Mouse (Mus musculus): ENCODE results near the gene Snx32. TPM values are rescaled to one million over a fixed set of nuclear protein-coding genes. Genes with fewer than 3 reads are reported as not detected.

Gene Snx32
- polyA plus RNA-seq, 1 experiment: 34.1 TPM

DNA sequence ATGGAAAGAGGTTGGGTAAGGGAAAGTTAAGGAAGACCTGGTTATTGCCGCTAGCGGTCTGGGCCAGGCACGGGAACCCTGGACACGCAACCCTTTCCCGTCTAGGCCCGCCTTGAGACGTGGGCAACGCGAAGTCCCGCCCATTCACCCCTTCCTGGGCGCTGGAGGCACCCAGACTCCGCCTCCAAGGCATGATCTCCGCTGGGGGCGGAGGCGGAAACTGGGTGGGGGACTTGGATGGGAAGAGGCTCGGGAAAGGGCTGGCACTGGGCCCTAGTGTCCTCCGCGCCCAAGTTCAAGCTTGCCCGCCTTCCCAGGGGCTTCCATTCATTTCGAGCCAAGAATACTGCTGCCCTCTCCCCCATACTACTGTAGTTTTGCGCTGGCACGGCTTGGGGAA, 36.6 kb downstream of the Snx32 start, which contains the start of gene Efemp2:
TSS of gene Efemp2 (plus strand) at position 235 of the 400 bp plus-strand sequence.
- no peak within 1 kb of the TSS; the same call in 1 of the 2 replicates for H3K27ac ChIP-seq (ENCODE audit: insufficient read depth, low read depth, low read length)
- 0 out of 2 replicates have a peak, but pooled peaks cover 2% of the 10 kb centered on the region for H3K4me1 ChIP-seq (ENCODE audit: control insufficient read depth, insufficient read depth, low read length)
- H3K4me3 ChIP-seq (ENCODE audit: insufficient read depth, low read length): peak within 1 kb of the TSS; percentile 48
- TF ChIP-seq CTCF (IDR thresholded peaks at IDR 0.05; ENCODE audit: low read depth, low read length) (no peak), POLR2A (IDR thresholded peaks at IDR 0.05; ENCODE audit: borderline replicate concordance, low read depth, low read length) (no peak)

DNA sequence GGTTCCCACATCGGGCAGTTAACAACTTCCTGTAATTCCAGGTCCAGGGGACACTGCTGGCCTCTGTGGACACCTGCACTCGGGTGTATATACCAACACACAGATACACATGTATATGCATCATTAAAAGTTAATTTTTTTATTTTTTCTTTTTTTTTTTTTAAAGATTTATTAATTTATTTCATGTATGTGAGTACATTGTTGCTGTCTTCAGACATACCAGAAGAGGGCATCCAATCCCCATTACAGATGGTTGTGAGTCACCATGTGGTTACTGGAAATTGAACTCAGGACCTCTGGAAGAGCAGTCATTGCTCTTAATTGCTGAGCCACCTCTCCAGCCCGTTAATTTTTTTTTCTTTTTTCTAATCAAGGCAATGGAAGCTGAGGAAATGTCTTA, 37.5 kb downstream of the Snx32 start:
- no peak overlapping the region for H3K27ac ChIP-seq (ENCODE audit: insufficient read depth, low read depth, low read length)
- H3K4me1 ChIP-seq (ENCODE audit: control insufficient read depth, insufficient read depth, low read length): 0 out of 2 replicates have a peak, but pooled peaks cover 2% of the 10 kb centered on the region
- no peak overlapping the region for H3K4me3 ChIP-seq (ENCODE audit: insufficient read depth, low read length)
- TF ChIP-seq POLR2A (IDR thresholded peaks at IDR 0.05; ENCODE audit: borderline replicate concordance, low read depth, low read length) (no peak), CTCF (IDR thresholded peaks at IDR 0.05; ENCODE audit: low read depth, low read length) (no peak)

DNA sequence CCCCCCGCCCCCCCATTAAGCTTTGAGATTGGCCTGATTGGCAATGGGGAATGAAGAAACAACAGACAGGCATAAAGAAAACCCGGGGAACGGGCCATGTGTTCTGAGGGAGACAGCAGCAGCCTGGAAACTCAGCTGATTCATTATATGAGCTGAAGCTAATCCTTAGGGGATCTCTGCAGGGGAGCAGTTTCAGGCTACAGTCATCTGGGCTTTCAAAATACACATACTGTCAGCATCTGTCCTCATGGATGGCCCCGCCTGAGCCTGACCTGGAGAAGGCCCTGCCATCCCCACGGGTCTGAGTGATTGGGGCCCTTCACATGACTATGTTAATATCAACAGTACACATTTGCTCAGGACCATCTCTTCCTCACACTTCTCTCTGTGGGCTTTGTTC, 38.5 kb downstream of the Snx32 start:
- no peak overlapping the region for H3K27ac ChIP-seq (ENCODE audit: insufficient read depth, low read depth, low read length)
- H3K4me1 ChIP-seq (ENCODE audit: control insufficient read depth, insufficient read depth, low read length): 0 out of 2 replicates have a peak, but pooled peaks cover 2% of the 10 kb centered on the region
- no peak overlapping the region for H3K4me3 ChIP-seq (ENCODE audit: insufficient read depth, low read length)
- TF ChIP-seq POLR2A (IDR thresholded peaks at IDR 0.05; ENCODE audit: borderline replicate concordance, low read depth, low read length) (no peak), CTCF (IDR thresholded peaks at IDR 0.05; ENCODE audit: low read depth, low read length) (no peak)

DNA sequence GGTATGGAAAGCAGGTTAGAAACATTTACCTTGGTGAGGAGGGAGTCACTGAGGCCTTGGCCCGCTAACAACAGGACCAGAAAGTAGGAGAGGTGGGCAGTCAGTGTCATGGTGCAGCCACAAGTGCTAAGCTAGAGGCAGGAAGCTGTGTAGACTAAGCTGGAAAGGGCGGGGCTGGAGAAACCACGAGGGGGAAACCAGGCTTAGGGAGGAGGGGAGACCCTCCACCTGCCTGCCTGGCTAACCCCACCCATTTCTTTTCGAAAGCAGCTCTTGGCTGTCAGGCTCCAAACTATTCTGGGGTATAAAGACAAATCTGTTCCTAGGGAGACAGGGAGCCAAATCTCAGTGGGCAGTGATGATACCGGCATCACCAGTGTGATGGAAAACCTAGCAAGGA, 42.0 kb downstream of the Snx32 start, which contains the start of gene Ctsw:
TSS of gene Ctsw (minus strand) at position 134 of the 400 bp plus-strand sequence.
- TF ChIP-seq CTCF (IDR thresholded peaks at IDR 0.05; ENCODE audit: low read depth, low read length): no peak
- no peak for TF ChIP-seq POLR2A (IDR thresholded peaks at IDR 0.05; ENCODE audit: borderline replicate concordance, low read depth, low read length)
- Histone ChIP-seq H3K4me1 (ENCODE audit: control insufficient read depth, insufficient read depth, low read length) (0 out of 2 replicates have a peak, but pooled peaks cover under 1% of the 10 kb centered on the region), H3K27ac (ENCODE audit: insufficient read depth, low read depth, low read length) (no peak within 1 kb of the TSS), H3K4me3 (ENCODE audit: insufficient read depth, low read length) (no peak within 1 kb of the TSS)

DNA sequence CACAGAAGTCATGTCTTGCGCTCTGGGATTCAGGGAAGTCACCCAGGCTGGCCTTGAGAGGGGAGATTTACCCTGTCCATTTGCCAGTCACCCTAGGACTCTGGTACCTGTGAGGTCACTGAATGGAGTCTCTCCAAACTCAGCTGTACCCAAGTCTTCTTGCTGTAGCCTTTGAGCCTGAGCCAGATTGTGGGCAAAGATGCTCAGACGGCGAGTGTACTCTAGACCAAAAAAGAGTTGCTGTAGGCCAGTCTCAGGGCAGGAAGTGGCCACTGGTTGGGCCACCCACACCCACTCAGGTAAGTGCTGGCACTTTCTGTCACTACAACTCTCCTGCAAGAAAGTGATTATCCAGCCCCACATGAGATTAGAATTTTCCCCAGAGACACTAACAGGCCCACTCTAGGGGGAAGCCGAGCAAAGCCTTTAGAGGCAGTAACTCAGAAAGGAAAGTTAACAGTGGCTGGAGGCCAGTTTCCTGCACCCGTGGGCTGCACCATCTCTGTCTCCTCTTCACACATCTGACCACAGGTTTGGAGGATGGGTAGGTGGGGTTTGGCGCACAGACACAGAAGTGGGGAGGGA, 43.3 kb downstream of the Snx32 start:
- no peak overlapping the region for H3K27ac ChIP-seq (ENCODE audit: insufficient read depth, low read depth, low read length)
- no peaks in the 10 kb centered on the region for H3K4me1 ChIP-seq (ENCODE audit: control insufficient read depth, insufficient read depth, low read length)
- no peak overlapping the region for H3K4me3 ChIP-seq (ENCODE audit: insufficient read depth, low read length)
- TF ChIP-seq CTCF (IDR thresholded peaks at IDR 0.05; ENCODE audit: low read depth, low read length) (no peak), POLR2A (IDR thresholded peaks at IDR 0.05; ENCODE audit: borderline replicate concordance, low read depth, low read length) (no peak)

DNA sequence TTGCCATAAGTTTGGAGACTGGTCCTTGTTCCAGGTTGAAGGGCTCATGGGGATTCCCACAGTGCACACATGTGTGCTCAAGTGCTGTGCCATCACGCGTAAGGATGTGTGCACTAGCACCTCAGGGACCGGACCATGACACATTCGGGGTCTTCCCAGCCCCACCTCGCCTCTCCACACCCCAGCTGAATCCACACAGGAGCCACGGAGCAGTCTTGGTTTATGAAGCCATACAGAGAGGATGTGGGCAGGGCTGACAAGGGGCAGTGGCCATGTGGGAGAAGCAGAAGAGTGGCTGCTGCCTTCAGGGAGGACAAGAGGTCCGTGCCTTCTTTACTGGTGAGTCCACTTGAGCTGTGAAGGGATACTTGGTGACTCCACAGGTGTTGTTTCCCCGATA, 45.3 kb downstream of the Snx32 start:
- Histone ChIP-seq H3K4me3 (ENCODE audit: insufficient read depth, low read length) (no peak overlapping the region), H3K4me1 (ENCODE audit: control insufficient read depth, insufficient read depth, low read length) (peaks cover 6% of the 10 kb centered on the region; the same call in 1 of the 2 replicates), H3K27ac (ENCODE audit: insufficient read depth, low read depth, low read length) (no peak overlapping the region)
- TF ChIP-seq POLR2A (IDR thresholded peaks at IDR 0.05; ENCODE audit: borderline replicate concordance, low read depth, low read length) (no peak), CTCF (IDR thresholded peaks at IDR 0.05; ENCODE audit: low read depth, low read length) (no peak)

DNA sequence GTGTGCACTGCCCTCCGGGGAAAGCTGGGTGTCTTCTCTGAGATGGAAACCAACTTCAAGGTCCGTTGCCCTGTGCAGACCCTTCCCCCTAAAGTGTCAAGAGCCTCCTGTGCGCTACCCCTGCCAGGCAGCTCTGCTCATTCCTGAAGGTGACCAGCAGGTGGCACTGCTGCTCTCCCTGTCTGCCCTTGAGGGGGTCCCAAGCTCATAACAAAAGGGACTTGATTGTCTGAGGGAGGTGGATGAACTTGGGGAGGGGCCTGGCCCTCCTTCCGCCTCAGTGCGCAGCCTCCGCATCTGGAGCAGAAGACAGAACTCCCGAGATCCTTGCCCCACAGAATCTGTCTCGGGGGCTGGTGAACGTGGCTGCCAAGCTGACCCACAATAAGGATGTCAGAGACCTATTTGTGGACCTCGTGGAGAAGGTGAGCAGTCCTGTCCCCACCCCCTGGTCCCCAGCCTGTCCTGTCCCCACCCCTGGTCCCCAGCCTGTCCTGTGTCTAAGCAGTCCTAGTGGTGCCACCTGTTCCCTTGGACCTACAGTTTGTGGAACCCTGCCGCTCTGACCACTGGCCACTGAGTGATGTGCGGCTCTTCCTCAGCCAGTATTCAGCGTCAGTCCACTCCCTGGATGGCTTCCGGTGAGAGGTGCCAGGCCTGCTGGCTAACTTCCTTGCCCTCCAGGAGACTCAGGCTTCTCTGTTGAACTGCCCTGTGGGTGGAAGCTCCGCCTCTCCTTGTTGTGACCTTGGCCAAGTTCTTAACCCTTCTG, 46.4 kb downstream of the Snx32 start:
- Histone ChIP-seq H3K4me3 (ENCODE audit: insufficient read depth, low read length) (no peak overlapping the region), H3K27ac (ENCODE audit: insufficient read depth, low read depth, low read length) (no peak overlapping the region), H3K4me1 (ENCODE audit: control insufficient read depth, insufficient read depth, low read length) (peaks cover 8% of the 10 kb centered on the region)
- TF ChIP-seq POLR2A (IDR thresholded peaks at IDR 0.05; ENCODE audit: borderline replicate concordance, low read depth, low read length) (no peak), CTCF (IDR thresholded peaks at IDR 0.05; ENCODE audit: low read depth, low read length) (peak; percentile 81)

DNA sequence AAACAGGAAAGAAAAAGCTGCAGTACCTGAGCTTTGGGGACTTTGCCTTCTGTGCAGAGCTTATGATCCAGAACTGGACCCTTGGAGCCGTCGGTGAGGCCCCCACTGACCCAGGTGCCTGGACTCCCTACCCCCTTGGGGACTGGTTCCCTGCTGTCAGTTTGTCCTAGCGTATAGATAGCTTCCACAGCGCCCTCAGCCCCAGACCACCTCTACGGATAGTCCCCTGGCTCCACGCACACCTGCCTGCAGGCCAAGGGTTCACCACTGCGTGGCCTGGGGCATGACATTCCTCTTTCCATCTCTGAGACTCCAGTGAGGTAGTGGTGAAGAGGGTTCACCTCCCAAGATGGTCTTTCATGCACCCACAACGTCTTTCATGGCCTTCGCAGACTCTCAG, 47.1 kb downstream of the Snx32 start:
- TF ChIP-seq POLR2A (IDR thresholded peaks at IDR 0.05; ENCODE audit: borderline replicate concordance, low read depth, low read length) (no peak), CTCF (IDR thresholded peaks at IDR 0.05; ENCODE audit: low read depth, low read length) (no peak)
- Histone ChIP-seq H3K4me1 (ENCODE audit: control insufficient read depth, insufficient read depth, low read length) (peaks cover 8% of the 10 kb centered on the region), H3K27ac (ENCODE audit: insufficient read depth, low read depth, low read length) (no peak overlapping the region)

DNA sequence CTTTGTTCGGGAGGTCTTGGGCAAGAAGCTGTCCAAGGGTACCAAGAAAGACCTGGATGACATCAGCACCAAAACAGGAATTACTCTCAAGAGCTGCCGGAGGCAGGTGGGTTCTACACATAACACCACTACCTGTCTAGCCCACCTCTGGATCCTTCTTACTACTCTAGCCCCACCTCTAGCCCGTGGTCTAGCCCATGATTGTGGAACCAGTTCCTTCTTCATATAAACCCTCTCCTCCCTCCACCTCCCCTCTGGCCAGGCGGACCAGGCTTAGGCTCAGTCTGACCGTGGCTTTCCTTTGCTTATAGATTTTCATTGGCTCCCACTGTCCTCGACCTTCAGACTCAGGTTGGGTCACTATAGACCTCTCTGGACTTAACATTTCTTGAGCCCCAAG, 48.9 kb downstream of the Snx32 start:
- peaks cover 11% of the 10 kb centered on the region for H3K4me1 ChIP-seq (ENCODE audit: control insufficient read depth, insufficient read depth, low read length)
- H3K27ac ChIP-seq (ENCODE audit: insufficient read depth, low read depth, low read length): no peak overlapping the region
- H3K4me3 ChIP-seq (ENCODE audit: insufficient read depth, low read length): peak overlapping the region; percentile 80
- TF ChIP-seq CTCF (IDR thresholded peaks at IDR 0.05; ENCODE audit: low read depth, low read length) (no peak), POLR2A (IDR thresholded peaks at IDR 0.05; ENCODE audit: borderline replicate concordance, low read depth, low read length) (no peak)

More for the DNA sequence above, 47.1 kb downstream of the Snx32 start:
- H3K4me3 ChIP-seq (ENCODE audit: insufficient read depth, low read length): no peak overlapping the region

DNA sequence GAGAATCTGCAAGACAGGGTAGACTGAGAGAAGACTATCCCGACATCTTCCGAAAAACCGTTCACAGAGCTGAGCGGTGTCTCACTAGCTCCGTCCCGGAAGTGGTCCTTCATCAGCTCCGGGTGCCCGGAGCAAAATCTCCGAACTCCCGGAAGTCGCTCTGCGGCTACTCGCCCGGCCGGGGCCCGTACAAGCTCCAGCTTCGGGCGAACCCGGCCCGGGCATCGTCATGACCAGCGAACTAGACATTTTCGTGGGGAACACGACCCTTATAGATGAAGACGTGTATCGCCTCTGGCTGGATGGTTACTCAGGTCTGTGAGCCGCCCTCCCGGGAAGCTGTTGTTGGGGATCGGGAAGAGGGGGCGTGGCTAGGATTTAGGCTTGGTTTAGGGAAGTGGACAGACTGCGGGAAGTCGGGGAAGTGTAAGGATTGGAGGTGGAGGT, 49.9 kb downstream of the Snx32 start, which contains the start of gene Fibp:
TSS of gene Fibp (plus strand) at position 151 of the 447 bp plus-strand sequence.
- Histone ChIP-seq H3K4me3 (ENCODE audit: insufficient read depth, low read length) (peak within 1 kb of the TSS; percentile 80), H3K4me1 (ENCODE audit: control insufficient read depth, insufficient read depth, low read length) (peaks cover 14% of the 10 kb centered on the region), H3K27ac (ENCODE audit: insufficient read depth, low read depth, low read length) (peak within 1 kb of the TSS; percentile 80)
- TF ChIP-seq CTCF (IDR thresholded peaks at IDR 0.05; ENCODE audit: low read depth, low read length): no peak
- TF ChIP-seq POLR2A (IDR thresholded peaks at IDR 0.05; ENCODE audit: borderline replicate concordance, low read depth, low read length): peak; percentile 93
